Mouse (Mus musculus) left cerebral cortex, postnatal 25 days (tissue): ENCODE measurements at regions not wholly inside any gene's neighbourhood (a gene's known extent, or its start where the extent isn't known, plus 50 kb on each side); places are given as distances from the start of the nearest gene placed in this dataset.

Experiments
- DNase-seq, 2 experiments: peaks; one replicate each; pipeline ENCODE4 v3.0.0; 2022; ENCODE audit warnings: low spot score in 2 of 2, mixed read lengths in 1 of 2
- intact Hi-C: fragments of 180-260 bp; cut with DNase I; formaldehyde crosslinking; loops from one replicate; pipeline ENCODE4 v1.15.1; 2025

DNA sequence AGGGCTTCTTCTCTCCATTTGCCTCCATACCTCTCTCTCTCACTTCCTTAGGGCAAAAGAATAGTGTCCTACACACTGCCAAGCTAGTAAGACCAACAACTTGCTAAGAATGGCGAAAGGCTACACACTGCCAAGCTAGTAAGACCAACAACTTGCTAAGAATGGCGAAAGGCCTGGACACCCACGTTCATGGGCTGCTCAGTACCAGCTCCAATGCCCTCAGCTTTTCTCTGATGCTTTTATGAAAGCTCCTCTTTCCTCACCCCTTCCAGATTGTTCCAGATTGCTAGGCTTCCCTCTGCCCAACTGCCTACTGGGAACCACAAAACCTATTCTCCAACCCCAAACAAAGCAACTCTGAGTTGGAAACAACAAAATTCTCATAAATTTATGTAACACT, 194.1 kb upstream of the Mkln1 start:
- no peak for DNase-seq
- intact Hi-C loops: no loop called here

DNA sequence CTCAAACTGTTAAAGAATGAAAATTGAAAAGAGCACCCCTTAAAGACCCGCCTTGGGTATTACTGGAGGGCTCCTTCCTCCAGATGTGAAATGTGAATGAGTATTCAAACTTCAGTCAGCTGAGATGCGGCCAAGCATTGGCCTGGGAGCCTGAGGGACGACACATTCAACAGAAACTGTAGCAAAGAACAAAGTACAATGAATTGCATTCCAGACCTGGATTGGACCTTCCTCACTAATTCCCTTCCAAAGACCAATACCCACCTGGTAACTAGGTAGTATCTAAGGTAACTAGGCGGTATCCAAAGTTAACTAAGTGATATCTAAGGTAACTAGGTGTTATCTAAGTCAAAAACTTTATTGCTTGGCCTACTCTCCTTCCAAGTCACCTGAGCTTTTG, 193.7 kb upstream of the Mkln1 start:
- intact Hi-C loops: loop anchor here (5.0 kb wide), 1 partner anchor 187 kb away; no protein-coding TSS in a partner anchor
- no peak for DNase-seq

DNA sequence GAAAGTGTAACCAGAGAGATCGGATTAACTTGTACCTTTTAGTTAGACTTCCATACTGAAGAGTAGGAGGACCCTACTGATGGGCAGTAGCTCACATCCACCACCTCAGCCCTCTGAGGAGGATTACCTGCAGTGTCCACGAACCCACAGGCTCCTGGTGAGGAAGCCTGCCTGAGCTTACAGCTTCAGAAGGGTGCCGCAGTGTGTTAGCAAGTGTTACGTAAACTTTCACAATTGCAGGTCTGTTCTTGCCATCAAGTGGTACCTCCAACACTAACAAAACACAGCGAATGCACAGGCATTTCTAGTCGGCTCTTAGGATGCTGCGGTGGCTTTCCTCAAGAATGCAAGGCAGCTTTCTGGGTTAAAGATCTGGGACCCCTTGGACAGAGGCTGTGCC, 192.4 kb upstream of the Mkln1 start:
- intact Hi-C loops: loop anchor here (5.0 kb wide), 1 partner anchor 186 kb away; no protein-coding TSS in a partner anchor
- DNase-seq: peak in 1 of 2 experiments; percentile 19

DNA sequence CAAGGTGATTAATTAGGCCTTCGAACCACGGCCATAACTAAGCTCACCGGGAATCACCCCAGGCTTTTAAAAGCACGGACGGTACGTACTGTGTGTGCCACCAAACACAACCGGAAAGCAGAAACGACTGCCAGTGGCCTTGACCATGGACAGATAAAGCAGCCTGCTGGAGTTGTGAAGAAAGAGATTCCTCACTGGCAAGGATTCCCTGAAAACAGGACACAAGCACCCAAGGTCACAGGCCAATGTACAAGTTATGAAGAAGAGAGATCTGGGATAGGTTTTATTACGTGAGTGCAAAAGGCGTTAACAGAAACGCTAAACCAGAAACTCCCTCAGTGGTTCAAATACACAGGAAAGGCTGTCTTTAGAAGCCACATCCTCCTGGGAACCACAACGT, 191.3 kb upstream of the Mkln1 start:
- peak in 1 of 2 experiments; percentile 3 for DNase-seq
- intact Hi-C loops: loop anchor here (5.0 kb wide), 1 partner anchor 185 kb away; no protein-coding TSS in a partner anchor

DNA sequence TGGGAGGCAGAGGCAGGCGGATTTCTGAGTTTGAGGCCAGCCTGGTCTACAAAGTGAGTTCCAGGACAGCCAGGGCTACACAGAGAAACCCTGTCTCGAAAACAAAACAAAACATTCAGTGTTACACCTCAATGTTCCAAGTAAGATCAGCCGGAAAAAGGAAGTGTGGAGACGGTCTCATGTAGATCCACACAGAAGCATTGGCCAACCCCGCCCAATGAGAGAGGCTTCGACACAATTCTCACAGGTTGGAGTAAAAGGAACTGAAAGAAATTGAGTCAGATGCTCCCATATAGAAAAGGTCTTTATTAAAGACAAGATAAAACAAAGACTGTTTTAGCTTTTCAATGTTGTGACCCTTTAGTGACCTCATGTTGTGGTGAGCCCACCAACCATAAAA, 190.3 kb upstream of the Mkln1 start:
- intact Hi-C loops: loop anchor here (5.0 kb wide), 1 partner anchor 184 kb away; no protein-coding TSS in a partner anchor
- DNase-seq: no peak

DNA sequence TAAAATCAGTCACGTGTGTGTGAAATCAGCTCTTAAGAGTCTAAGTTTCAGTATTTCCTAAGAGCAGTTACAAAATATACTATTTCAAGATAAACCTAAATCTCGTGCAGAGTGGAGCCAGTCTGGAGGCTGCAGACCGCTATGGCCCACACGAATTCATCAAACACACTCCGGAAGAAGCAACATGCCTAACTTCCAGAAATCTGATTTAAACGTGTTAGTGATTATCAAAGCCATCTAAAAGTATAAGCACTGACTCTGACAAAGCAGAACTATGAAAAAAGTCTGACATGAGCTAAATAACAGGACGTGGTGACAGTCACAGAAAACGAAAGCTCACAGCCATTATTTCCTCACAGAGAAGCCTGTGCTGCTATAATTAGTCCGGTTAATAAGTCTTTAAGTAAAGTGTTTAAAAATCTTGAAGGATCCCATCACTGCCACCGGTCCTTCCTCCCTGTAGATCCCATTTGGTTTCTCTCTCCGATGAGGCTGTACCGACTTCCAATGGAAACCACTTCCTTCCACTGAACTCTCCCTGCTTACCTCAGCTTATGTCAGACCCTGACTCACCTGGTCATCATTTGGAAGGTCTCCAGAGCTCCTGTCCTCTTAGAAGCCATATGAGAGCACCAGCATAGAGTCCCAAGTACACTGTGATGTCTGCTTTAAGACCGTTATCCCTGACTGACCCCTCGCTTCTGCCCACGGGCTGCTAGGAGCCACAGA, 189.0 kb upstream of the Mkln1 start:
- DNase-seq: no peak
- intact Hi-C loops: loop anchor here (5.0 kb wide), 2 partner anchors 183 to 243 kb away; no protein-coding TSS in a partner anchor

DNA sequence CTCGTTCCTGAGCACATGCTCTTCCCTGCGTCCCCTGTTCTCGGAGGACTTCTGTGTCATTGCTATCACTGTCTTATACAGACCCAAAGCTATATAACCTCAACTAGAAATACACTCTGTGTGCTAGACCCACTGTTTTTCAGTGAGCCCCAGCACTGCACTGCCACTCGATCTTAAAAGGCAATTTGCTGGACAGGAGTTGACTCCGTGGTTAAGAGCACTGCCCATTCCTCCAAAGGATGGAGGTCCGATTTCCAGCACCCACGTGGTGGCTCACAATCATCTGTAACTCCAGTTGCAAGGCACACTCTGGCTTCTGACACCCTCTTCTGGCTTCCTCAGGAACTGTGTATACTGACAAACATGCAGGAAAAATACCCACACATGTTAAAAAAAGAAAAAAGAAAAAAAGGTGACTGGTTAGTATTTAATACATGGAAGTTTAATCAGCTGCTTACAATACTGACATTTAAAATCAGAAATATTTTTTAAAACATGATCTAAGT, 188.3 kb upstream of the Mkln1 start:
- intact Hi-C loops: loop anchor here (5.0 kb wide), 1 partner anchor 242 kb away; no protein-coding TSS in a partner anchor

DNA sequence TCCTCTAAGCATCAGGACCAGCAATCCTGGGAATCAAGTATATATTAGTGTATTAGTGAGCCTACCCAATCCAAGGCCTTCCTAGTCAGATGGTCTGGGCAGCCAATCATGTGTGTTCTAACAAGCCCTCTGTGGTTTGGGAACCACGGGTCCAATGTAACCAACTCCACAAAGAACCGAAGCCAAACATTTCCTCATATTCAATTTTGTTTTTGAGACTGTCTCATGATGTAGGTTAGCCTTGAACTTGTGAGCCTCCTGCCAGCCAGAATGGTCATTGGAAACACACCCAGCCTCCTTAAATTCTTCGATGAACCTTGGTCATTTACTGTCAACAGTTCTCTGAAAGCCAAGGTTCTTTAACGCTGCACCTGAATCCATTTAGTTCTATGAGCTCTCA, 187.4 kb upstream of the Mkln1 start:
- intact Hi-C loops: loop anchor here (5.0 kb wide), 1 partner anchor 241 kb away; no protein-coding TSS in a partner anchor
- peak in 1 of 2 experiments; percentile 1 for DNase-seq

More for the DNA sequence above, 188.3 kb upstream of the Mkln1 start:
- peak in 1 of 2 experiments; percentile 6 for DNase-seq

DNA sequence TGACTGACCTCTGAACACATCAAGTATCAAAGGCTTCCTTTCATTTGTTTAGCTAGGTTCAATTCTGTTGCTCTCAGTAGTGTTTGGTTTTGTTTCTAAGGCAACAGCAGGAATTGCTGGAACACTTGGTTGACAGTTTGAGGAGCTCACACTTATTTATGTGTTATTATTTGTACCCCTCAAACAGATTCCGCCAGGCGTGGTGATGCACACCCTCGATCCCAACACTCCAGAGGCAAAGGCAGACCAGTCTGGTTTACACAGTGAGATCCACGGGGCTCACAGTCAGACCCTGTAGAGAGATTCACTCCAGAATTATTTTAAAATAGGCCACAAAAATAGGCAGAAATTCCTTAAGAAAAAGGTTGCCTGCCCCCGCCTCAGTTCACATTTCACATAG, 186.9 kb upstream of the Mkln1 start:
- intact Hi-C loops: loop anchor here (5.0 kb wide), 1 partner anchor 241 kb away; no protein-coding TSS in a partner anchor
- DNase-seq: peak in 1 of 2 experiments; percentile 2

DNA sequence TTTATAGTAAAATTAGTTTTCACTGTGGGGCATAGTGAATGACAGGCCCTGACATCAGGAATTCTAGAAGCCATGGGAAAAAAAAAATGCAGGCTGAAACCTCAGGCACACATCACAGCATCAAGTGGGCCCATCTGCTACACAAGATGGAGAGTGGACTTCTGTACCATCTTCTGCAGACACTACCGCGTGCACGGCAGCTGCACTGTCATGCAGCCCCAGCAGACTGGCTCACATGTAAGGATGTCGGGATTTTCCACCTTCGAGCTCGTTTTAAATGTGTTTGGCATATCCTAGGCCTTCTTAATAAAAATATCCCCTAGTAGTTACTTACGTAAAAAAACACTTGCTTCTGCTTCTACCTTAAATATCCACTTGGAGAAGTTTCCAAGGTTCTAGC, 186.5 kb upstream of the Mkln1 start:
- DNase-seq: peak; percentile 20 to 70
- intact Hi-C loops: loop anchor here (5.0 kb wide), 1 partner anchor 240 kb away; no protein-coding TSS in a partner anchor

DNA sequence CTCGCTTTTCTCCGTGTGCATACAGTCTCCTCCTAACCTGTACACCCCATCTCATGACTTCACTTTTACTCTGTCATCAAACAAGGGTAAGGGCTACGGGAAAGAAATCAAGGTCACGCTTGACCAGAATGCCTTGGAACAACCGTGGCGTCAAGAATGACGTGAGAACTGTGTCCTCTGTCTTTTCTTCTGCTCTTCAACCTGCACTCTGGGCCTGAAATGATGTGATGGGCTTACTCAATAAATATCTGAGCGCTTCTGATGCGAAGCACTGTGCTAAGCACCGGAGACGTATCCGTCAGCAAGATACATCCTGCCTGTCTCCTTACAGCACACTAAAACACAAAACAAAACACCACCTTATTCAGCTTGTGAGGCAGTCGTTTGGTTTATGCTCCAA, 185.8 kb upstream of the Mkln1 start:
- intact Hi-C loops: loop anchor here (5.0 kb wide), 1 partner anchor 240 kb away; no protein-coding TSS in a partner anchor
- peak; percentile 4 to 5 for DNase-seq

DNA sequence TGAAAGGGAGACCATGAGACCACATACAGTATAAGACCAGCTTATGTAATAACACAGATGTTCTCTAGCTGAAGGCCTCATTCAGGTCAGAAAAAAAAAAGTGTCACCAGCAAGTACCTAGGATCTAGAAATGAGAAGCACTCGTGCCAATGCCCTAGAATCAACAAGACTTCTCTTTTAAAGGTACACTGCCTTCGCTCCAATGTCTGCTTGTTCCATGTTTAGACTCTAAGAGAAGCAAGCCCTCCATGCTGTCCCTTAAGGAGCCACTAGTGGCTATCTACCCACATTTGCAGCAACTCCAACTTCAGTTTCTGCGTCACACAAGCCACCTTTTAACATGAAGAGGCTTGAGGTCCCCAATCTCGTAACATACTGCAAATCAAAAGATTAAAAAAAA, 185.4 kb upstream of the Mkln1 start:
- intact Hi-C loops: loop anchor here (5.0 kb wide), 1 partner anchor 239 kb away; no protein-coding TSS in a partner anchor
- DNase-seq: peak; percentile 7 to 30

DNA sequence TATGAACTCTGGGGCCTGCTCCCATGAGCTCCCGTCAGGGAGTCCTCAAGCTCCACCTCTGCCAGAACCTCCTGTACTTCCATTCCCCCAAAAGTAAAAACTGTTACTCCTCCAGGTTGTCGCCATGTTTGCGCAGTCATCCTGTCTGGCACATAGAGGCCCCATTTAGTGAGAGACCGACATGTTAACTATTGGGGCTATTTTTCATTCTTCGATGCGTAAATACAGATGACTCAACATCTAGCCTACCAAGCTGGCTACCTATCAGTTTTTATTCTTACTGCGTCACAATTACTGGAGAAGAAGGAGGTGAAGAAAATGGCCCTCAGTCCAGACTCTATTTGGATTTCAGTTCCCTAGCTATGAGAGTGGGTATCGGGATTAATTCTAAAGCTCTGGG, 182.9 kb upstream of the Mkln1 start:
- DNase-seq: peak; percentile 25 to 51
- intact Hi-C loops: loop anchor here (2.0 kb wide), 2 partner anchors 17 to 141 kb away; no protein-coding TSS in a partner anchor

DNA sequence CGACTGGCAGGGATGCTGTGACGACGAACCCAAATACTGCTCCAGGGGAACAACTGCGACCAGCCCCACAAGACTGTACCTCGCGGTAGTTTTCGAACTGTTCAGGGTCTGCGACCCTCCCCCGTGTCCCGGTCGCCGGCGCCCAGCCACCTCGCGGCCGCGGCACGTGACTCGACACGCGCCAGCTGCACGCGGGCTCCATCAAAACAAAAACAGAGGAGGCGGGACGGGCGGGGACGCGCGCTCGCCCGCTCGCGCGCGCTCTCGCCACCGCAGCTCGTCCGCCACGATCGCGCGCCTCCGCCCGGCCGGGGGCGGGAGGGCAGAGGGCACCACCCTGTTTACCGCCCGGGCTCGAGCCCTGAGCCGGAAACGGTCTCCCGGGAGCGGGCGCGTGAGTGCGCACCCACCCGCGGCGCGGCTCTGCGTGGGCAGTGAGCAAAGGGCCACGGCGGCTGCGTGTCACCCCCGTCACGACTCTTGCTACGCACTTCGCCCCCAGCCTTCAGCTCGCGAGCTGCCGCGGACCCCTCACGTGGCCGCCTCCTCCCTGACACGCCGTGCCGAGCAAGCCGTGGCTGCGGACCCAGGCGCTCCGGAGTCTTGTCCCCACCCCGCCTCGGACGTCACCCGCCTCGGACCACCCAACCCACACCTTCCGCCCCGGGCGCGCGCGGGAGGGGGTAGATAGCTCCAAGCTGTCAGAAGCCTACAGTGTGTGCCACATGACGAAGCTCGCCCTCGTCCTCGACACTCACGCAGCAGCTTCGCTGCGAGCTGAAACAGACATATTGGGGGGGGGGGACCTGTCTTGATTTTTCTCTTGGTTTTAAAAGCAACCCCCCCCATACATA, 182.1 kb upstream of the Mkln1 start:
- intact Hi-C loops: loop anchor here (2.0 kb wide), 2 partner anchors 18 to 140 kb away; no protein-coding TSS in a partner anchor
- DNase-seq: peak; percentile 90 to 96

DNA sequence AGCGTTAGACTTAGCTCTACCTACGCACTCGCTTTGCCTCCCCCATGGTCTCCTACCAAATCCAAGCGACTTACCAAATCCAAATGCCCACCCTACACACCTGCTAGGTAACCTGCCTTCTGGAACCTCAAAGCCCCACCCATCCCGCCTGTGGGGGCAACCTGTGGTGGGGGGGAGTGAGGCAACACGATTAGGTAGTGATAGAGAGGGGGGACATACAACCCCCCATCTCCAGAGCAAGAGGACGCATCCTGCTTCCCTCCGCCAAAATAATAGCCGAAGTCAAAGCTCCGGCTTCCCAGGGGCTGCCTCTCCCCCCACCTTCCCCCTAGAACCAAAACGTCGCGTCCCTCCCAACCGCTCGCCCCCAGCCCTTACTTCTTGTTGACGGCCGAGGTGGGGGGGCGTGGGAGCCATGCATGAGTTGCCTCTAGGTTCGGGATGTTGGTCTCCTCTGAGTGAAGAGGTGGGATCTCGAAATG, 181.4 kb upstream of the Mkln1 start:
- intact Hi-C loops: loop anchor here (2.0 kb wide), 2 partner anchors 18 to 140 kb away; no protein-coding TSS in a partner anchor
- DNase-seq: peak; percentile 46 to 74

DNA sequence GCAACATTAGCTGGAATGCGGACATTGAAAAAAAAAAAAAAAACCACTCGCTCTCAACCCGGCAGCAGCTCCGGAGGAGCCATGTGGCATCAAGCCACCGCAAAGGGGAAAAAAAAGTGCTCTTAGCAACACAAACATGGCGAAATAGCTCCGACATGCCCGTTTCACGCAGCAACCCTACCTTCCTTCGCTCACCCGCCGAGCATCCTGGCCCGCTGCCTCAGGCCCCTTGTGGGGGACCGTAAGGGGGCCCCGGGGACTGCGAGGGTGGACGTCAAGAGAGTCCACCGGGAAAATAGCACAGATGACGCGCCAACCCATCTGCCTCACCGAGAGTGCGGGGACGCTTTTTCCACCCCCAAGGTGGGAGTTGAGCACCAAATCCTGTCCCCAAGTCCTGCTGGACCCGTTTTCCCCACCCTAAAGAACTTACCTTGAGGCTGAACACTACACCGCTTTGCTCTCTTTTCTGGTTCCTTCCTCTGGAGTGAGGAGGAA, 180.8 kb upstream of the Mkln1 start:
- intact Hi-C loops: loop anchor here (1.0 to 2.0 kb wide), 4 partner anchors 19 to 181 kb away; partner anchors contain the start of gene Mkln1
- peak; percentile 38 to 60 for DNase-seq

DNA sequence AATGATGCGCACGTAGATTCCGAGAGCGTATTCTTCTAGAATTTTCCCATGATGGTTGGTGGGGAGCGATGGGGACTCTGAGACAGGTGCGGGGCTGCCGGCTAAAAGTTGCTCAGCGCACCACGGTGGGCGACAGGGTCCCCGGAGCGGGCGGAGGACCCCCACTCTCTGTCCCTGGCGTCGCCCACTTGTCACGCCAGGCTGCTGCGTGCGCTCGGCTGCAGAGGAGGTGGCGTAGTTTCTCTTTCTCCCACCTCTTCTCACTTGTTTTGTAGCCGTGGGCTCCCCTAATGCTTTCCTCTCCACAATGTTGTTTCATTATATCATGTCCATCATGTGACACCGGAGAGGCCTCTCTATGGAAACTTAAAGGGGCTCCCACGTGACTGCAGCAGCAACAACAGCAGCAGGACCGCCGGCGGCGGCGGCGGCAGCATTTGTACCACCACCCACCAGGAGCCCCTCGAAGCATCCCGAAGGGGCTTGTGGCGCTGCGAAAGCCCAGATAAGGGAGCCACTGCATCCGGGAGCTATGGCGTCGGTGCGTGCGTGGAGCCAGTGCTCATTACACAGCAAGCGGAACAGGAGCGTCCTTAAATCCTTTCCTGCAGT, 180.3 kb upstream of the Mkln1 start:
- DNase-seq: peak; percentile 84 to 90
- intact Hi-C loops: loop anchor here (1.0 kb wide), 2 partner anchors 70 to 180 kb away; partner anchors contain the start of gene Mkln1

DNA sequence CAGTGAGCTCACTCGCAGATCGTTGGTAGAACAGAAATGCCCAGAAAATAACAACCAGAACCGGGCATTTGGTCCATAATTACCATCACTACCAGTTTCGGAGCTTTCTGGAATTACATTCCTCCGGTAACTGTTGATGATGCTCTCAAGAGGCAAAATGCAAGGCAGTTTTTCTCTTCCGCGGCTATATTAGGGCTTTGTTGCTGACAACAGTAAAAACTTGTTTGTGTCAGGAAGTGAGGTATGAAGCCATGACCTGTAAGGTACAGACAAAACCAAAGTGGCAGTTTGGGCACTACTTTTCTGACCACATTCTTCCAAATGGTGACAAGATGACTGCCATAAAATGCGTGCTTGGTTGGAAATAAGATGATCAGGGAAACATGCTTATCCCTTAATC, 179.7 kb upstream of the Mkln1 start:
- DNase-seq: no peak
- intact Hi-C loops: loop anchor here (1.0 kb wide), 2 partner anchors 69 to 179 kb away; partner anchors contain the start of gene Mkln1
